Mouse (Mus musculus) midbrain, postnatal 0 days (tissue): ENCODE results near the gene Noxo1. TPM values are rescaled to one million over a fixed set of nuclear protein-coding genes. Genes with fewer than 3 reads are reported as not detected.
A peak's percentile ranks its signal among the peaks of the same experiment; 100 is the strongest.

ENCODE experiments used
- ATAC-seq: fragments of 200-750 bp; cut with Nextera tagmentation; 2 replicates; pipeline ENCODE4 v1.8.0; 2017; ENCODE audit warnings: moderate number of reproducible peaks, mild to moderate bottlenecking, moderate TSS enrichment, moderate library complexity; ENCODE audit not compliant: low FRiP score
- DNase-seq: peaks from one replicate; pipeline ENCODE4 v3.0.0-alpha.2; 2015; ENCODE audit warnings: low spot score
- H3K27ac ChIP-seq: fragments of 300-500 bp; sonication (generic); 2 replicates; pipeline ENCODE4 v1.5.1; 2014; ENCODE audit warnings: low read depth, mild to moderate bottlenecking, low read length, mixed read lengths
- H3K27me3 ChIP-seq: fragments of 300-500 bp; sonication (generic); 2 replicates; pipeline ENCODE4 v1.6.1; 2014; ENCODE audit warnings: low read length, control low read depth, mixed read lengths; ENCODE audit not compliant: insufficient read depth
- H3K36me3 ChIP-seq: fragments of 300-500 bp; sonication (generic); 2 replicates; pipeline ENCODE4 v1.6.1; 2014; ENCODE audit warnings: low read length, control low read depth, mixed read lengths; ENCODE audit not compliant: insufficient read depth
- H3K4me1 ChIP-seq: fragments of 300-500 bp; sonication (generic); 2 replicates; pipeline ENCODE4 v1.6.1; 2014; ENCODE audit warnings: mild to moderate bottlenecking, control low read depth, antibody characterized with exemption, low read length, mixed read lengths; ENCODE audit not compliant: insufficient read depth
- H3K4me2 ChIP-seq: fragments of 300-500 bp; sonication (generic); 2 replicates; pipeline ENCODE4 v1.6.1; 2014; ENCODE audit warnings: low read depth, mild to moderate bottlenecking, low read length, mixed read lengths; ENCODE audit not compliant: poor library complexity, severe bottlenecking
- H3K4me3 ChIP-seq: fragments of 300-500 bp; sonication (generic); 2 replicates; pipeline ENCODE4 v1.5.1; 2014; ENCODE audit warnings: low read depth, mild to moderate bottlenecking, low read length, moderate library complexity
- H3K9ac ChIP-seq: fragments of 300-500 bp; sonication (generic); replicated peaks from 2 replicates; pipeline ENCODE4 v1.6.1; 2014; ENCODE audit warnings: mild to moderate bottlenecking, low read length, moderate library complexity, mixed read lengths; ENCODE audit not compliant: poor library complexity, severe bottlenecking
- H3K9me3 ChIP-seq: fragments of 300-500 bp; sonication (generic); 2 replicates; pipeline ENCODE4 v1.6.1; 2016; ENCODE audit warnings: low read length, control low read depth
- CTCF ChIP-seq: IDR thresholded peaks from 2 replicates; pipeline ENCODE4 v1.5.1; 2016; ENCODE audit warnings: antibody characterized with exemption, mild to moderate bottlenecking
- WGBS: fragments of 180-500 bp; shearing (Covaris S2); extraction: QIAGEN DNeasy Blood & Tissue Kit; methylation state at CpG from one replicate; pipeline ENCODE4 v1.1.7; 2014; 5-methylcytosine and 5-hydroxymethylcytosine counted together
- polyA plus RNA-seq: library from polyadenylated mRNA; unstranded; fragments of >200 nt; fragmentation: Nextera tagmentation; extraction: Ambion mirVana; gene quantifications from 2 replicates; pipeline ENCODE4 v1.2.1, GENCODE M21; 2015
- total RNA-seq: library from RNA; depleted of rRNA; stranded (reverse); fragments of >200 nt; gene quantifications from 2 replicates; pipeline ENCODE4 v1.2.3, GENCODE M21; 2014; rRNA removed

Noxo1 gene
- total RNA-seq (7.2 and 11.1 TPM in 2 replicates), polyA plus RNA-seq (1.9 and 2.1 TPM in 2 replicates)

DNA sequence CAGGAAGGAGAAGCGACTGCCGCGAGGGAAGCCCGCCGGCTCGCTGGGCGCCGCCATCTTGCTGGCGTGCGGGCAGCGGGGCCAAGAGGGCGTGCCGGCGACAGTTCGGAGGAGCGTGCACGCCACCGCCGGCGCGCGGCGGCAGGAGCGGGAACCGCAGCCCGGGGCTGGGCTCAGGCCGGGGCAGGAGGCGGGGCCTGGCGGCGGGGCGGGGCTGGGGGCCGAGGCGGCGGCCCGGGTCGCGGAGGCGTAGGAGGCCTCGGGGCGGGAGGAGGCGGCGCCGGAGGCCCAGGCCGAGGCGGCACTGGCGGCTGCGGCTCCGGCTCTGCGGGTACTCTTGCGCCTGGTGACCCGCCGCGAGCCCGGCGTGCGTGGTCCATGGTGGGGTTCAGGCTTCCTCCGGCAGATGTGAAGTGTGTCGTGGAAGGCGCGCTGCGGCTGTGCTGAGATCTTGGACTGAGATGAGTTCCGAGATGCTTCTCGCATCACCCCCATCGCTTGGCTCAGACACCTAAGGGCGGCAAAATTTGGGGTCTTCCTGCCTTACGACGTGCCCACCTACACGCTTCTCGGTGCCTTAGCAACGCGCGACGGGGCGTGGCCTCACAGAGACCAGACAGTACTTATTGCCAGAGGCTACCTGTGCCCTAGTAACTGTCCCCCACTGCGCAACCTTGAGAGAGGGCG lies at the start of gene Noxo1, which contains the start of gene Gfer:
Gene Noxo1 (plus strand): TSS at position 224 of the 687 bp plus-strand sequence.
Gene Gfer (minus strand): TSS at position 146 of the 687 bp plus-strand sequence.
- no peaks in the 10 kb centered on the region for H3K27me3 ChIP-seq
- peak within 1 kb of the TSS; percentile 79 for H3K4me3 ChIP-seq
- TF ChIP-seq CTCF, result peak; percentile 33; the same call in 1 of the 2 replicates
- H3K36me3 ChIP-seq, result peaks cover 25% of the 10 kb centered on the region
- no peaks in the 10 kb centered on the region for H3K9me3 ChIP-seq
- peak; percentile 88 for DNase-seq
- peak within 1 kb of the TSS; percentile 63 for H3K4me2 ChIP-seq
- peak within 1 kb of the TSS; percentile 87 for H3K27ac ChIP-seq
- ATAC-seq, result peak; percentile 90
- under 1% methylated on average over 48 of the region's 76 CpGs for WGBS
- 0 out of 2 replicates have a peak, but pooled peaks cover 3% of the 10 kb centered on the region for H3K4me1 ChIP-seq
- peak within 1 kb of the TSS; percentile 79 for H3K9ac ChIP-seq

DNA sequence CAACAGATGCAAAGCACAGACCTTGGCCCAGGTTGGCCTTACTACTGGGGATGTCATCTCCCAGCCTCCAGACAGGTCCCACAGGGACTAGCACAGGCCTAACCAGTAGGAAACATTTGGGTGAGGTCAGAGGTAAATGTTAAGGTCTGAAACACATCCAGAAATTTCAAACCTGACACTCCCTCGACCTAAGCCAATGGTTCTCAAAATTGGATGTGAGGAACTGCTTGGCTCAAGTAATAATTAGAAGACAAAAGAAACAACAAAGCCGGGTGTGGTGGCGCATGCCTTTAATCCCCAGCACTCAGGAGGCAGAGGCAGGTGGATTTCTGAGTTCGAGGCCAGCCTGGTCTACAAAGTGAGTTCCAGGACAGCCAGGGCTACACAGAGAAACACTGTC lies 49.7 kb upstream of the Noxo1 start:
- H3K9ac ChIP-seq, result no peak overlapping the region
- H3K27me3 ChIP-seq, result no peaks in the 10 kb centered on the region
- H3K4me2 ChIP-seq, result no peak overlapping the region
- no peak overlapping the region for H3K27ac ChIP-seq
- DNase-seq (no peak), ATAC-seq (no peak)
- peaks cover 9% of the 10 kb centered on the region for H3K4me1 ChIP-seq
- H3K4me3 ChIP-seq, result no peak overlapping the region
- TF ChIP-seq CTCF, result no peak
- WGBS, result 80% methylated on average over 4 of the region's 4 CpGs
- no peaks in the 10 kb centered on the region for H3K9me3 ChIP-seq
- H3K36me3 ChIP-seq, result peaks cover 15% of the 10 kb centered on the region

DNA sequence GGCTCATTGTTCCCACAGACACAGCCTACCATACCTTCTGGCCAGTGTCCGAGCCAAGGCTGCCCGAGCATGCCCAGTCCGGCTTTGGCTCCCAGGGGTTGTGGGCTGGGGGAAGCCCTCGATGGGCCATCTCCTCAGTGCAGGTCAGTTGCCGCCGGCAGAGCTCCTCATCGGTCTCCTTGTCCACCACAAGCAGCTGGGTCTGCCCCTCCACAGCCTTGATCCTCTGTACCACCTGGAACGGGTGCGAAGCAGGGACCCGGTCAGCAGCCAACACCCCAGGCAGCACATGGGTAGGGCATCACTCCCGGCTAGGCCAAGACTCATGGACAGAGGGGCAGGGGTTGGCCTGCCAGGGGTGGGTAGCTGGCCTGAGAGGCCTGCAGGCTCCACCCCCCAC lies 48.5 kb upstream of the Noxo1 start:
- no peak for TF ChIP-seq CTCF
- no peak overlapping the region for H3K4me3 ChIP-seq
- no peak overlapping the region for H3K9ac ChIP-seq
- peaks cover 10% of the 10 kb centered on the region; the same call in 1 of the 2 replicates for H3K36me3 ChIP-seq
- ATAC-seq (no peak), DNase-seq (no peak)
- H3K9me3 ChIP-seq, result no peaks in the 10 kb centered on the region
- H3K27me3 ChIP-seq, result no peaks in the 10 kb centered on the region
- H3K4me2 ChIP-seq, result no peak overlapping the region
- H3K4me1 ChIP-seq, result peaks cover 9% of the 10 kb centered on the region
- 79% methylated on average over 11 of the region's 11 CpGs for WGBS
- no peak overlapping the region for H3K27ac ChIP-seq

DNA sequence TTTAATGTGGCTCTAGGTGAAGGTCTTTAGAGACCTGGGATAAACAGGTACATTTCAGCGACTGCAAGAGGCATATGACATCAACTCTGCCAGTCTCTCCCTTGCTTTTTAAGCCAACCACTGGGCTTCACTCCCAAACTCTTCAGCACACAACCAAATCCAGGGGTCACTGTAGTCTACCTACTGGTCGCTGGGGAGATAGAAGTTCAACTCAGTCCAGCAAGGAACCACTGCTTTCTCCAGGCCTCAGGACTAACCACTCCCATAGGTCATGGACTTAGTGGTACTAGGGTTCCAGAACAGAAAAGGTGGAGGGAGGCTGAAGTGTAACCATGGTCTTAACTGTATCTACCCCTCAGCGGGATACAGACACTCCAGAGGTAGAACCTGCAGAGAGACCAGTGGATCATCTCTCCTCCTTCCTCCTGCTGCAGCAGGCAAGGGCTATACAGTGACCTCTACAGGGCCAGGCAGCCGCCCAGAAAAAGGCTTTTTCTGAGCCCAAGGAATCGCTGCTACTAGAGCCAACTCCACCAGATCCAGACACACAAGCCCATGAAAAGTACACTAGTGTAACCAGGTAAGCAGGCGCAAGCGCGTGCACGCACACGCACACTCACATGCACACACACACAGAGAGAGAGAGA lies 47.2 kb upstream of the Noxo1 start:
- Histone ChIP-seq H3K9me3 (no peaks in the 10 kb centered on the region), H3K27ac (peak overlapping the region; percentile 80; the same call in 1 of the 2 replicates), H3K36me3 (0 out of 2 replicates have a peak, but pooled peaks cover 4% of the 10 kb centered on the region), H3K4me3 (peak overlapping the region; percentile 87), H3K4me1 (peaks cover 9% of the 10 kb centered on the region), H3K4me2 (peak overlapping the region; percentile 94), H3K27me3 (no peaks in the 10 kb centered on the region), H3K9ac (0 out of 2 replicates have a peak overlapping the region, but pooled peaks have one; percentile 89)
- TF ChIP-seq CTCF, result peak; percentile 35
- DNase-seq, result no peak
- WGBS, result 66% methylated on average over 10 of the region's 10 CpGs
- ATAC-seq, result no peak

DNA sequence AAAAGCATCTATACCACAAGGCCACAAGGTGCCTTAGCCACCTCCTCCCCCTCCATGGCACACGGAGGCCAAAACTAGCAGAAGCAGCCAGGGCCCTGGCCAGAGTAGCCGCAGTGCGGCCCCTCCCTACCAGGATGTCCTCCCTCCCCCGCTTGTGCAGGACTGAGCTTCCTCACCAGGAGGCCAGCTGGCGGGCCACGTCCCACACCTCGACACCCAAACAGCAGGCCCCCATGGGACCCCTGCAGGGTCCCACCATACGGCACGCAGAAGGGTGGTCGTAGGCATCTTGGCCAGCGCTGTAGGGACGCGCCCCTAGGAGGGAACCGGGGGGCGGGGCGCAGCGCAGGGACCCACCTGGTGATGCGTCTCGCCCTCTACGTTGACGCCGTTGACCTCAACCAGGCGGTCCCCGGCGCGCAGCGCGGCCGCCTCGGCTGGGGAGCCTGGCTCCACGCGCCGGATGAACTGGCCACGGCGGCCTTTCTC lies 46.4 kb upstream of the Noxo1 start:
- H3K4me3 ChIP-seq, result peak overlapping the region; percentile 87
- peak overlapping the region; percentile 80 for H3K27ac ChIP-seq
- WGBS, result under 1% methylated on average over 26 of the region's 35 CpGs
- H3K4me2 ChIP-seq, result peak overlapping the region; percentile 94
- H3K9me3 ChIP-seq, result no peaks in the 10 kb centered on the region
- DNase-seq (no peak), ATAC-seq (peak; percentile 70)
- 0 out of 2 replicates have a peak, but pooled peaks cover 4% of the 10 kb centered on the region for H3K36me3 ChIP-seq
- TF ChIP-seq CTCF, result no peak
- peaks cover 9% of the 10 kb centered on the region for H3K4me1 ChIP-seq
- H3K27me3 ChIP-seq, result no peaks in the 10 kb centered on the region
- H3K9ac ChIP-seq, result peak overlapping the region; percentile 89
